Mouse (Mus musculus) intestine, embryonic 15.5 days (tissue): ENCODE measurements around the gene Chpf2. TPM values are rescaled to one million over a fixed set of nuclear protein-coding genes. Genes with fewer than 3 reads are reported as not detected.
A peak's percentile ranks its signal among the peaks of the same experiment; 100 is the strongest.

Experiments used
- ATAC-seq: fragments of 200-750 bp; cut with Nextera tagmentation; 2 replicates; pipeline ENCODE4 v1.8.0; 2017; ENCODE audit warnings: moderate TSS enrichment, moderate library complexity
- H3K27ac ChIP-seq: fragments of 300-500 bp; sonication (generic); 2 replicates; pipeline ENCODE4 v1.5.1; 2015; ENCODE audit warnings: mild to moderate bottlenecking, inconsistent platforms
- H3K27me3 ChIP-seq: fragments of 300-500 bp; sonication (generic); replicated peaks from 2 replicates; pipeline ENCODE4 v1.6.1; 2015; ENCODE audit warnings: inconsistent platforms
- H3K36me3 ChIP-seq: fragments of 300-500 bp; sonication (generic); 2 replicates; pipeline ENCODE4 v1.6.1; 2015; ENCODE audit warnings: inconsistent platforms
- H3K4me1 ChIP-seq: fragments of 300-500 bp; sonication (generic); replicated peaks from 2 replicates; pipeline ENCODE4 v1.6.1; 2015; ENCODE audit warnings: inconsistent platforms
- H3K4me2 ChIP-seq: fragments of 300-500 bp; sonication (generic); replicated peaks from 2 replicates; pipeline ENCODE4 v1.6.1; 2015; ENCODE audit warnings: mild to moderate bottlenecking, inconsistent platforms
- H3K4me3 ChIP-seq: fragments of 300-500 bp; sonication (generic); replicated peaks from 2 replicates; pipeline ENCODE4 v1.5.1; 2015; ENCODE audit warnings: inconsistent platforms
- H3K9ac ChIP-seq: fragments of 300-500 bp; sonication (generic); 2 replicates; pipeline ENCODE4 v1.6.1; 2015; ENCODE audit warnings: inconsistent platforms
- H3K9me3 ChIP-seq: fragments of 300-500 bp; sonication (generic); 2 replicates; pipeline ENCODE4 v1.6.1; 2016; ENCODE audit warnings: inconsistent platforms
- WGBS: fragments of 180-500 bp; shearing (Covaris S2); methylation state at CpG from one replicate; pipeline ENCODE4 v1.1.7; 2015; 5-methylcytosine and 5-hydroxymethylcytosine counted together
- polyA plus RNA-seq: library from polyadenylated mRNA; unstranded; fragments of >200 nt; fragmentation: Nextera tagmentation; extraction: Ambion mirVana; gene quantifications from 2 replicates; pipeline ENCODE4 v1.2.1, GENCODE M21; 2015

Gene Chpf2
- polyA plus RNA-seq, 1 experiment from 2014 or later: 16.0 TPM

DNA sequence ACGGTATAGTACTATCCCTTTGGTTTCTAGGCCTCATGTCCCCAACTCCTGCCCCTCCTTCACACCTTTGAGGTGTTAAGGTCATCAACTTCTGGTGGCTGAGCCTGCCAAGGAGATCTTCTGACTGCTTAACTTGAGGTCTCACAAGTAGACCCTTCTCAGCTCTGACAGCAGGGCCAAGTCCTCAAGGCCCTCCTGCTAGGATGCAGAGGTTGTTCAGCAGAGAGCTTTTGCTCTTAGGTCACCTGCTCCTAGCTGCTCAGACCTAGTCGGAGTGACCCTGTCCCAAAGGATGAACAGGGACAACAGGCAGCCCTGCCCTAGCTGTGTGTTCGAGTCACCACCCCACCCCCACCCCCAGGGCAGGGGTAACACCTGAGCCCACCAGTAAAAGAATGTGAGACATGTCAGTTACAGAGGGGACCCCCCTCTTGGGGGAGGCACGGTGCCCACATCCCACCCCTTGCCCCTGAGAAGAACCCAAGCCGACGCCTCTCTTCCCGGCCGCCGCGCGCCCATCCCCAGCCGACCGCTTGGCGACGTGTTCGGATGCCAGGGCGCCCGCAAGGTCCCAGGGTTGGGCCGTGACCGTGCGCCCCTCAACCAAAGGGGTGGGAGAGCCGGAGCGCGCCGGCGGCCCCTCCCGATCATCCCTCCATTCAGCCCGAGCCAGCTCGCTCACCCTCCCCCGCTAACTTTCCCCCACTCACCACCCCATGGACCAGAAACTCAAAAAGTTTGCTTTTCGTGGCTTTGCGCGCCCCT lies 14.7 kb downstream of the Chpf2 start:
- Histone ChIP-seq H3K36me3 (no peaks in the 10 kb centered on the region), H3K9ac (peak overlapping the region; percentile 85), H3K4me3 (peak overlapping the region; percentile 64), H3K27ac (peak overlapping the region; percentile 99), H3K27me3 (peaks cover 6% of the 10 kb centered on the region; the same call in 1 of the 2 replicates), H3K9me3 (no peaks in the 10 kb centered on the region), H3K4me2 (peak overlapping the region; percentile 87), H3K4me1 (peaks cover 68% of the 10 kb centered on the region)
- WGBS: 1% methylated on average over 33 of the region's 33 CpGs
- ATAC-seq: no peak

DNA sequence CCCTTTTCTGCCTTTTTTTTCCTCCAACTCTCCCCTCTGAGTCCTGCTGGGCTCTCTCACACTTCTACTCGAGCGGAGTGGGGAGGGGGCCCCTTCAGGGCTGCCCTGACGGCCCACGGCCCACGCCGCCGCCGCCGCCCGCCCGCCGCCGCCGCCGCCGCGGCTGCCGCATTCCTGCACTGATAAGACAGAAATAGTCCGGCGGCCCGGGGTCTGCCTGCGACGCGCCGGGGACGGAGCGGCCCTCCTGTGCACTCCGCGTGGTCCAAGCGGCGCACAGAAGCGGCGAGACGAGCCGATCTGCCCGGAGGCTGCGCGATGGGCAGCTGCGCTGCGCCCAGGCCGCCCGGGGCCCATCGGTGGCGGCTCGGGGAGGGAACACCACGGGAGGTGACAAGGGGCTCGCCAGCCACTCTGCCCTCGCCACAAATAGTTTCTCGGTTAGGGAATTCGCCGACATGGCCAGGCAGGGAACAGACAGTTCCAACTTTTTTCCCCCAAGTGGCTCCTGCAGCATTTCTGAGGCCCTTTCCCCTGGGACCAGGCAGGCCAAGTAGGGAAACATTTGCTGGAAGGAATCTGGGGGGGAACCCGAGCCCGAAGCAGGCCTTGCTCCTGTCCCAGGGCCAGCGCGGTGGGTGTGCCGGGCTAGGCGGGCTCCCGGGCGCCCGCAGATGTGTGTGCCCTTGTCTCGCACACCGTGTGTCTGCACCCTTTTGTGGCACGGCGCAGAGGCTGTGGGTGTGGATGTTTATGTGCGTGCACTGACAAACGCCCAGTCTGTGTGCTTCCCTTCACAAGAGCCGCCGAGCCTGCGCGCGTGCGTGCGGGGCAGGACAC lies 15.6 kb downstream of the Chpf2 start:
- WGBS: under 1% methylated on average over 73 of the region's 73 CpGs
- peak; percentile 55 for ATAC-seq
- H3K4me1 ChIP-seq: peaks cover 65% of the 10 kb centered on the region
- H3K9ac ChIP-seq: peak overlapping the region; percentile 85
- peak overlapping the region; percentile 99 for H3K27ac ChIP-seq
- peak overlapping the region; percentile 64 for H3K4me3 ChIP-seq
- peak overlapping the region; percentile 87 for H3K4me2 ChIP-seq
- H3K27me3 ChIP-seq: peaks cover 6% of the 10 kb centered on the region; the same call in 1 of the 2 replicates
- no peaks in the 10 kb centered on the region for H3K36me3 ChIP-seq
- H3K9me3 ChIP-seq: no peaks in the 10 kb centered on the region

- Histone ChIP-seq H3K9ac (peak overlapping the region; percentile 85), H3K4me2 (peak overlapping the region; percentile 87), H3K27ac (peak overlapping the region; percentile 99), H3K36me3 (no peaks in the 10 kb centered on the region), H3K27me3 (peaks cover 6% of the 10 kb centered on the region; the same call in 1 of the 2 replicates), H3K9me3 (no peaks in the 10 kb centered on the region), H3K4me1 (peaks cover 63% of the 10 kb centered on the region), H3K4me3 (peak overlapping the region; percentile 64)
- peak; percentile 76 for ATAC-seq
- WGBS: 3% methylated on average over 16 of the region's 16 CpGs
These were observed 16.3 kb downstream of the Chpf2 start for GRCm38 (mm10) chr5:24602751-24603343.

DNA sequence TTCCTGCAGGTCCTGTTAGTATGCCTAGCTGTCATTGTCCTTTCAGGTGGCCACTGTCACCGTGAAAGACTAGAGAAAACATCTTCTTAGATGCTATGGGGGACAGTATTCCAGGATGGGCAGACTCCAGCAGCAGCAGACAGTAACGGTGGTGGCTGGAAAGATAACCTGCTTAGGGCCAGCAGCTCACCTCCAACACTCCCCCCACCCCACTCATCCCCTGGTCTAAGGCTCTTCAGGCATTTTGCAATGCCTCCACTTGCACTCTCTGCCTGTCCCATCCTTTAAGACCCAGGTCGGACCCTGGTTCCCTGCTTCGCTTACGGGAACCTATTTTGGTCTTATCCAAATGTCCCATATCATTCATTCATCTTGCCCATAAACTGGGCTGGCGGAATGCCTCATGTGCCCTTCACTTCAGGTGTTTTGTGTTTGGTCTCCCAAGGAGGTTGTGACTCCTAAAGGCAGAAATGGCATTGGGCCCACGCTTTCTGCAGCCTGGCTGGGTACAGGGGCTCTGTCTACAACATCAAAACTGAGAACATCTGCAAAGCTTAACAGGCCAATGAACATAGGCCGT lies 17.0 kb downstream of the Chpf2 start:
- Histone ChIP-seq H3K27me3 (peaks cover 6% of the 10 kb centered on the region; the same call in 1 of the 2 replicates), H3K9me3 (no peaks in the 10 kb centered on the region), H3K4me2 (peak overlapping the region; percentile 87), H3K9ac (peak overlapping the region; percentile 23; the same call in 1 of the 2 replicates), H3K36me3 (no peaks in the 10 kb centered on the region), H3K4me3 (peak overlapping the region; percentile 64; the same call in 1 of the 2 replicates), H3K27ac (peak overlapping the region; percentile 99), H3K4me1 (peaks cover 56% of the 10 kb centered on the region)
- 64% methylated on average over 8 of the region's 8 CpGs for WGBS
- no peak for ATAC-seq

GRCm38 (mm10) chr5:24604080-24604655 lies 17.6 kb downstream of the Chpf2 start:
- Histone ChIP-seq H3K36me3 (no peaks in the 10 kb centered on the region), H3K27ac (peak overlapping the region; percentile 95), H3K9ac (peak overlapping the region; percentile 89), H3K4me1 (peaks cover 51% of the 10 kb centered on the region), H3K4me2 (peak overlapping the region; percentile 87), H3K9me3 (no peaks in the 10 kb centered on the region), H3K4me3 (peak overlapping the region; percentile 79), H3K27me3 (peaks cover 4% of the 10 kb centered on the region; the same call in 1 of the 2 replicates)
- WGBS: 23% methylated on average over 12 of the region's 12 CpGs
- ATAC-seq: 0 out of 2 replicates have a peak, but pooled peaks have one; percentile 0

GRCm38 (mm10) chr5:24604656-24605100 lies 18.1 kb downstream of the Chpf2 start:
- peak overlapping the region; percentile 89 for H3K9ac ChIP-seq
- peak overlapping the region; percentile 79 for H3K4me3 ChIP-seq
- no peaks in the 10 kb centered on the region for H3K36me3 ChIP-seq
- H3K4me1 ChIP-seq: peaks cover 49% of the 10 kb centered on the region
- H3K27ac ChIP-seq: peak overlapping the region; percentile 95
- no peaks in the 10 kb centered on the region for H3K9me3 ChIP-seq
- H3K4me2 ChIP-seq: peak overlapping the region; percentile 87
- under 1% methylated on average over 46 of the region's 46 CpGs for WGBS
- H3K27me3 ChIP-seq: no peaks in the 10 kb centered on the region; the same call in 1 of the 2 replicates
- ATAC-seq: peak; percentile 79

GRCm38 (mm10) chr5:24605321-24605979 lies 18.9 kb downstream of the Chpf2 start:
- Histone ChIP-seq H3K4me1 (peaks cover 46% of the 10 kb centered on the region), H3K9ac (peak overlapping the region; percentile 89), H3K4me3 (peak overlapping the region; percentile 79), H3K36me3 (no peaks in the 10 kb centered on the region), H3K27me3 (no peaks in the 10 kb centered on the region; the same call in 1 of the 2 replicates), H3K4me2 (peak overlapping the region; percentile 87), H3K27ac (peak overlapping the region; percentile 95), H3K9me3 (no peaks in the 10 kb centered on the region)
- 15% methylated on average over 6 of the region's 6 CpGs for WGBS
- ATAC-seq: no peak

- Histone ChIP-seq H3K4me1 (peaks cover 40% of the 10 kb centered on the region), H3K27ac (0 out of 2 replicates have a peak overlapping the region, but pooled peaks have one; percentile 95), H3K4me2 (peak overlapping the region; percentile 87), H3K4me3 (no peak overlapping the region), H3K9ac (peak overlapping the region; percentile 89; the same call in 1 of the 2 replicates), H3K9me3 (no peaks in the 10 kb centered on the region), H3K36me3 (no peaks in the 10 kb centered on the region), H3K27me3 (no peaks in the 10 kb centered on the region)
- WGBS: 37% methylated on average over 14 of the region's 14 CpGs
- no peak for ATAC-seq
These were observed 19.6 kb downstream of the Chpf2 start for GRCm38 (mm10) chr5:24605980-24606665.

- Histone ChIP-seq H3K27ac (no peak overlapping the region), H3K4me3 (no peak overlapping the region), H3K36me3 (no peaks in the 10 kb centered on the region), H3K4me2 (no peak overlapping the region), H3K9ac (no peak overlapping the region), H3K4me1 (peaks cover 17% of the 10 kb centered on the region), H3K27me3 (no peaks in the 10 kb centered on the region), H3K9me3 (no peaks in the 10 kb centered on the region)
- 21% methylated on average over 5 of the region's 5 CpGs for whole genome bisulfite sequencing
- ATAC-seq: no peak
These were observed 22.8 kb downstream of the Chpf2 start for GRCm38 (mm10) chr5:24609388-24609787.

GRCm38 (mm10) chr5:24611366-24612301 lies 25.1 kb downstream of the Chpf2 start:
- WGBS: 64% methylated on average over 7 of the region's 7 CpGs
- Histone ChIP-seq H3K27ac (no peak overlapping the region), H3K4me3 (no peak overlapping the region), H3K36me3 (no peaks in the 10 kb centered on the region), H3K9ac (no peak overlapping the region), H3K27me3 (no peaks in the 10 kb centered on the region), H3K4me2 (no peak overlapping the region), H3K9me3 (no peaks in the 10 kb centered on the region), H3K4me1 (peaks cover under 1% of the 10 kb centered on the region; the same call in 1 of the 2 replicates)
- ATAC-seq: 0 out of 2 replicates have a peak, but pooled peaks have one; percentile 23
